Mouse (Mus musculus) hindbrain, embryonic 11.5 days (tissue): ENCODE measurements around the gene Hs3st5. TPM values are rescaled to one million over a fixed set of nuclear protein-coding genes. Genes with fewer than 3 reads are reported as not detected.

Experiments
- ATAC-seq: fragments of 200-750 bp; cut with Nextera tagmentation; 2 replicates; pipeline ENCODE4 v1.8.0; 2017; ENCODE audit warnings: mild to moderate bottlenecking, moderate TSS enrichment, moderate library complexity; ENCODE audit not compliant: low FRiP score
- DNase-seq: peaks from one replicate; pipeline ENCODE4 v3.0.0-alpha.2; 2015; ENCODE audit warnings: low spot score
- H3K27ac ChIP-seq: fragments of 300-500 bp; sonication (generic); 2 replicates; pipeline ENCODE4 v1.5.1; 2014; ENCODE audit warnings: mild to moderate bottlenecking, low read depth, low read length
- H3K27me3 ChIP-seq: fragments of 300-500 bp; sonication (generic); 2 replicates; pipeline ENCODE4 v1.6.1; 2014; ENCODE audit warnings: mild to moderate bottlenecking, low read length, moderate library complexity, mixed read lengths; ENCODE audit not compliant: control insufficient read depth, insufficient read depth
- H3K36me3 ChIP-seq: fragments of 300-500 bp; sonication (generic); 2 replicates; pipeline ENCODE4 v1.6.1; 2014; ENCODE audit warnings: mild to moderate bottlenecking, low read length, moderate library complexity, mixed read lengths; ENCODE audit not compliant: control insufficient read depth, insufficient read depth
- H3K4me1 ChIP-seq: fragments of 300-500 bp; sonication (generic); replicated peaks from 2 replicates; pipeline ENCODE4 v1.6.1; 2014; ENCODE audit warnings: low read length, mixed read lengths; ENCODE audit not compliant: control insufficient read depth, insufficient read depth
- H3K4me2 ChIP-seq: fragments of 300-500 bp; sonication (generic); replicated peaks from 2 replicates; pipeline ENCODE4 v1.6.1; 2014; ENCODE audit warnings: mild to moderate bottlenecking, low read depth, low read length
- H3K4me3 ChIP-seq: fragments of 300-500 bp; sonication (generic); 2 replicates; pipeline ENCODE4 v1.5.1; 2014; ENCODE audit warnings: low read depth, low read length
- H3K9ac ChIP-seq: fragments of 300-500 bp; sonication (generic); 2 replicates; pipeline ENCODE4 v1.6.1; 2014; ENCODE audit warnings: low read depth, low read length
- H3K9me3 ChIP-seq: fragments of 300-500 bp; sonication (generic); 2 replicates; pipeline ENCODE4 v1.6.1; 2016; ENCODE audit warnings: low read length; ENCODE audit not compliant: control insufficient read depth
- WGBS: fragments of 180-500 bp; shearing (Covaris S2); extraction: QIAGEN DNeasy Blood & Tissue Kit; methylation state at CpG from one replicate; pipeline ENCODE4 v1.1.7; 2014; 5-methylcytosine and 5-hydroxymethylcytosine counted together
- polyA plus RNA-seq: library from polyadenylated mRNA; unstranded; fragments of >200 nt; fragmentation: Nextera tagmentation; extraction: Ambion mirVana; gene quantifications from 2 replicates; pipeline ENCODE4 v1.2.1, GENCODE M21; 2014

Hs3st5 gene
- 5.8 and 6.1 TPM in 2 replicates for polyA plus RNA-seq

GRCm38 (mm10) chr10:36506727-36507555, at the start of gene Hs3st5:
TSS of gene Hs3st5 (plus strand) at chr10:36506814.
- 0% methylated on average over 62 of the region's 71 CpGs for WGBS
- no peaks in the 10 kb centered on the region for H3K36me3 ChIP-seq
- H3K9me3 ChIP-seq, result no peaks in the 10 kb centered on the region
- peaks cover 3% of the 10 kb centered on the region; the same call in 1 of the 2 replicates for H3K27me3 ChIP-seq
- peak within 1 kb of the TSS; percentile 10; the same call in 1 of the 2 replicates for H3K27ac ChIP-seq
- ATAC-seq (peak; percentile 90), DNase-seq (peak; percentile 79)
- peak within 1 kb of the TSS; percentile 65 for H3K9ac ChIP-seq
- H3K4me2 ChIP-seq, result peak within 1 kb of the TSS; percentile 98
- H3K4me1 ChIP-seq, result no peaks in the 10 kb centered on the region
- H3K4me3 ChIP-seq, result peak within 1 kb of the TSS; percentile 69

GRCm38 (mm10) chr10:36468664-36469063, 38.0 kb upstream of the Hs3st5 start:
- Histone ChIP-seq H3K4me3 (no peak overlapping the region), H3K27ac (no peak overlapping the region), H3K9ac (no peak overlapping the region), H3K4me1 (no peaks in the 10 kb centered on the region), H3K9me3 (no peaks in the 10 kb centered on the region), H3K4me2 (no peak overlapping the region), H3K27me3 (no peaks in the 10 kb centered on the region), H3K36me3 (no peaks in the 10 kb centered on the region)
- WGBS, result 87% methylated on average over 3 of the region's 3 CpGs
- DNase-seq, result no peak
- ATAC-seq, result no peak

GRCm38 (mm10) chr10:36471135-36471534, 35.5 kb upstream of the Hs3st5 start:
- Histone ChIP-seq H3K9me3 (no peaks in the 10 kb centered on the region), H3K4me2 (no peak overlapping the region), H3K9ac (no peak overlapping the region), H3K27me3 (no peaks in the 10 kb centered on the region), H3K4me1 (no peaks in the 10 kb centered on the region), H3K4me3 (no peak overlapping the region), H3K36me3 (no peaks in the 10 kb centered on the region), H3K27ac (no peak overlapping the region)
- ATAC-seq (no peak), DNase-seq (no peak)
- 68% methylated on average over 3 of the region's 3 CpGs for WGBS

- DNase-seq, result no peak
These were observed 31.8 kb upstream of the Hs3st5 start for GRCm38 (mm10) chr10:36474834-36475233.

GRCm38 (mm10) chr10:36477543-36477942, 29.1 kb upstream of the Hs3st5 start:
- Histone ChIP-seq H3K4me2 (no peak overlapping the region), H3K9ac (no peak overlapping the region), H3K9me3 (no peaks in the 10 kb centered on the region), H3K36me3 (no peaks in the 10 kb centered on the region), H3K4me1 (no peaks in the 10 kb centered on the region), H3K27ac (no peak overlapping the region), H3K4me3 (no peak overlapping the region), H3K27me3 (no peaks in the 10 kb centered on the region)
- DNase-seq, result no peak
- WGBS, result 90% methylated on average over 4 of the region's 4 CpGs
- ATAC-seq, result no peak

More at GRCm38 (mm10) chr10:36474834-36475233, 31.8 kb upstream of the Hs3st5 start:
- ATAC-seq, result no peak
- Histone ChIP-seq H3K4me1 (no peaks in the 10 kb centered on the region), H3K9ac (no peak overlapping the region), H3K4me2 (no peak overlapping the region), H3K27ac (no peak overlapping the region), H3K36me3 (no peaks in the 10 kb centered on the region), H3K27me3 (no peaks in the 10 kb centered on the region), H3K4me3 (no peak overlapping the region), H3K9me3 (no peaks in the 10 kb centered on the region)
- WGBS, result 60% methylated on average over 3 of the region's 3 CpGs

GRCm38 (mm10) chr10:36483362-36483761, 23.3 kb upstream of the Hs3st5 start:
- Histone ChIP-seq H3K4me2 (no peak overlapping the region), H3K27me3 (no peaks in the 10 kb centered on the region), H3K27ac (no peak overlapping the region), H3K36me3 (no peaks in the 10 kb centered on the region), H3K4me3 (no peak overlapping the region), H3K4me1 (no peaks in the 10 kb centered on the region), H3K9ac (no peak overlapping the region), H3K9me3 (no peaks in the 10 kb centered on the region)
- ATAC-seq, result no peak
- DNase-seq, result no peak
- WGBS, result 71% methylated on average over 2 of the region's 2 CpGs

- no peaks in the 10 kb centered on the region for H3K4me1 ChIP-seq
- H3K9ac ChIP-seq, result no peak overlapping the region
- ATAC-seq (no peak), DNase-seq (no peak)
- H3K36me3 ChIP-seq, result no peaks in the 10 kb centered on the region
- H3K27ac ChIP-seq, result no peak overlapping the region
- no peaks in the 10 kb centered on the region for H3K27me3 ChIP-seq
- H3K9me3 ChIP-seq, result no peaks in the 10 kb centered on the region
- WGBS, result 88% methylated on average over 3 of the region's 3 CpGs
- H3K4me2 ChIP-seq, result no peak overlapping the region
- no peak overlapping the region for H3K4me3 ChIP-seq
These were observed 22.6 kb upstream of the Hs3st5 start for GRCm38 (mm10) chr10:36484011-36484410.

GRCm38 (mm10) chr10:36484728-36485300, 21.8 kb upstream of the Hs3st5 start:
- Histone ChIP-seq H3K4me3 (no peak overlapping the region), H3K9me3 (no peaks in the 10 kb centered on the region), H3K4me1 (no peaks in the 10 kb centered on the region), H3K27me3 (no peaks in the 10 kb centered on the region), H3K36me3 (no peaks in the 10 kb centered on the region), H3K27ac (no peak overlapping the region), H3K9ac (no peak overlapping the region), H3K4me2 (no peak overlapping the region)
- no peak for DNase-seq
- WGBS, result 88% methylated on average over 1 of the region's 1 CpGs
- ATAC-seq, result no peak

GRCm38 (mm10) chr10:36493566-36493965, 13.0 kb upstream of the Hs3st5 start:
- Histone ChIP-seq H3K27me3 (no peaks in the 10 kb centered on the region), H3K9ac (no peak overlapping the region), H3K9me3 (no peaks in the 10 kb centered on the region), H3K36me3 (no peaks in the 10 kb centered on the region), H3K4me1 (no peaks in the 10 kb centered on the region), H3K27ac (no peak overlapping the region), H3K4me3 (no peak overlapping the region), H3K4me2 (no peak overlapping the region)
- no peak for ATAC-seq
- WGBS, result 79% methylated on average over 1 of the region's 1 CpGs
- no peak for DNase-seq
